Mouse (Mus musculus) heart, embryonic 15.5 days (tissue): ENCODE results near the gene Epb41l3. TPM values are rescaled to one million over a fixed set of nuclear protein-coding genes. Genes with fewer than 3 reads are reported as not detected.

Experiments
- ATAC-seq: fragments of 200-750 bp; cut with Nextera tagmentation; replicated peaks from 2 replicates; pipeline ENCODE4 v1.8.0; 2017; ENCODE audit warnings: low read depth, moderate TSS enrichment; ENCODE audit not compliant: insufficient number of reproducible peaks, insufficient read depth, low FRiP score
- H3K27ac ChIP-seq: fragments of 300-500 bp; sonication (generic); 2 replicates; pipeline ENCODE4 v1.5.1; 2015; ENCODE audit warnings: mild to moderate bottlenecking, inconsistent platforms
- H3K27me3 ChIP-seq: fragments of 300-500 bp; sonication (generic); 2 replicates; pipeline ENCODE4 v1.6.1; 2015; ENCODE audit warnings: inconsistent platforms
- H3K36me3 ChIP-seq: fragments of 300-500 bp; sonication (generic); 2 replicates; pipeline ENCODE4 v1.6.1; 2015; ENCODE audit warnings: mild to moderate bottlenecking, inconsistent platforms
- H3K4me1 ChIP-seq: fragments of 300-500 bp; sonication (generic); replicated peaks from 2 replicates; pipeline ENCODE4 v1.6.1; 2015; ENCODE audit warnings: inconsistent platforms
- H3K4me2 ChIP-seq: fragments of 300-500 bp; sonication (generic); 2 replicates; pipeline ENCODE4 v1.6.1; 2015; ENCODE audit warnings: inconsistent platforms, mild to moderate bottlenecking, moderate library complexity
- H3K4me3 ChIP-seq: fragments of 300-500 bp; sonication (generic); 2 replicates; pipeline ENCODE4 v1.5.1; 2015; ENCODE audit warnings: mild to moderate bottlenecking, inconsistent platforms
- H3K9ac ChIP-seq: fragments of 300-500 bp; sonication (generic); 2 replicates; pipeline ENCODE4 v1.6.1; 2015; ENCODE audit warnings: mild to moderate bottlenecking, inconsistent platforms
- H3K9me3 ChIP-seq: fragments of 300-500 bp; sonication (generic); replicated peaks from 2 replicates; pipeline ENCODE4 v1.6.1; 2016; ENCODE audit warnings: inconsistent platforms
- WGBS: fragments of 180-500 bp; shearing (Covaris S2); methylation state at CpG from one replicate; pipeline ENCODE4 v1.1.7; 2015; ENCODE audit warnings: mixed read lengths; 5-methylcytosine and 5-hydroxymethylcytosine counted together
- polyA plus RNA-seq: library from polyadenylated mRNA; unstranded; fragments of >200 nt; fragmentation: Nextera tagmentation; extraction: Ambion mirVana; gene quantifications from 2 replicates; pipeline ENCODE4 v1.2.1, GENCODE M21; 2015

Gene Epb41l3
- polyA plus RNA-seq, 1 experiment from 2014 or later, result 93.6 TPM

GRCm38 (mm10) chr17:69156522-69157100, 81.1 kb downstream of the Epb41l3 start:
- Histone ChIP-seq H3K4me2 (peak overlapping the region; percentile 78), H3K27me3 (no peaks in the 10 kb centered on the region), H3K9ac (peak overlapping the region; percentile 96), H3K4me1 (peaks cover 20% of the 10 kb centered on the region), H3K9me3 (no peaks in the 10 kb centered on the region), H3K4me3 (peak overlapping the region; percentile 96), H3K36me3 (no peaks in the 10 kb centered on the region), H3K27ac (peak overlapping the region; percentile 86)
- WGBS, result under 1% methylated on average over 45 of the region's 58 CpGs
- peak; percentile 78 for ATAC-seq

- Histone ChIP-seq H3K9me3 (no peaks in the 10 kb centered on the region), H3K4me3 (peak overlapping the region; percentile 96), H3K27me3 (no peaks in the 10 kb centered on the region), H3K27ac (peak overlapping the region; percentile 86), H3K4me1 (peaks cover 22% of the 10 kb centered on the region), H3K9ac (peak overlapping the region; percentile 96), H3K4me2 (peak overlapping the region; percentile 78), H3K36me3 (no peaks in the 10 kb centered on the region)
- under 1% methylated on average over 64 of the region's 66 CpGs for WGBS
- ATAC-seq, result peak; percentile 60
These were observed 81.8 kb downstream of the Epb41l3 start for GRCm38 (mm10) chr17:69157101-69157808.

- Histone ChIP-seq H3K4me2 (peak overlapping the region; percentile 78), H3K4me3 (peak overlapping the region; percentile 96), H3K36me3 (no peaks in the 10 kb centered on the region), H3K27me3 (no peaks in the 10 kb centered on the region), H3K9ac (peak overlapping the region; percentile 96), H3K9me3 (no peaks in the 10 kb centered on the region), H3K4me1 (peaks cover 19% of the 10 kb centered on the region), H3K27ac (peak overlapping the region; percentile 86)
- 4% methylated on average over 11 of the region's 11 CpGs for WGBS
- ATAC-seq, result no peak
These were observed 82.3 kb downstream of the Epb41l3 start for GRCm38 (mm10) chr17:69157809-69158185.

- peak overlapping the region; percentile 96 for H3K4me3 ChIP-seq
- no peak overlapping the region for H3K9ac ChIP-seq
- H3K27ac ChIP-seq, result 0 out of 2 replicates have a peak overlapping the region, but pooled peaks have one; percentile 9
- peak overlapping the region; percentile 78 for H3K4me2 ChIP-seq
- ATAC-seq, result no peak
- WGBS, result 68% methylated on average over 5 of the region's 5 CpGs
- no peaks in the 10 kb centered on the region for H3K9me3 ChIP-seq
- H3K4me1 ChIP-seq, result peaks cover 16% of the 10 kb centered on the region
- H3K27me3 ChIP-seq, result no peaks in the 10 kb centered on the region
- no peaks in the 10 kb centered on the region for H3K36me3 ChIP-seq
These were observed 83.2 kb downstream of the Epb41l3 start for GRCm38 (mm10) chr17:69158690-69159089.

GRCm38 (mm10) chr17:69162731-69163130, 87.2 kb downstream of the Epb41l3 start:
- no peaks in the 10 kb centered on the region for H3K27me3 ChIP-seq
- no peaks in the 10 kb centered on the region for H3K36me3 ChIP-seq
- peaks cover 21% of the 10 kb centered on the region for H3K4me1 ChIP-seq
- H3K27ac ChIP-seq, result no peak overlapping the region
- H3K9ac ChIP-seq, result no peak overlapping the region
- no peaks in the 10 kb centered on the region for H3K9me3 ChIP-seq
- ATAC-seq, result no peak
- no peak overlapping the region for H3K4me3 ChIP-seq
- H3K4me2 ChIP-seq, result no peak overlapping the region

GRCm38 (mm10) chr17:69176949-69177501, 101.5 kb downstream of the Epb41l3 start:
- H3K27ac ChIP-seq, result no peak overlapping the region

GRCm38 (mm10) chr17:69177954-69178353, 102.5 kb downstream of the Epb41l3 start:
- WGBS, result 84% methylated on average over 5 of the region's 5 CpGs
- H3K36me3 ChIP-seq, result no peaks in the 10 kb centered on the region
- no peak overlapping the region for H3K27ac ChIP-seq
- no peak overlapping the region for H3K4me3 ChIP-seq
- peaks cover 32% of the 10 kb centered on the region for H3K4me1 ChIP-seq
- no peaks in the 10 kb centered on the region for H3K9me3 ChIP-seq
- no peak overlapping the region for H3K9ac ChIP-seq
- no peak overlapping the region for H3K4me2 ChIP-seq
- no peaks in the 10 kb centered on the region for H3K27me3 ChIP-seq
- no peak for ATAC-seq

More at GRCm38 (mm10) chr17:69176949-69177501, 101.5 kb downstream of the Epb41l3 start:
- Histone ChIP-seq H3K9ac (0 out of 2 replicates have a peak overlapping the region, but pooled peaks have one; percentile 20), H3K4me2 (peak overlapping the region; percentile 40), H3K27me3 (no peaks in the 10 kb centered on the region), H3K4me1 (peaks cover 26% of the 10 kb centered on the region), H3K4me3 (no peak overlapping the region), H3K9me3 (no peaks in the 10 kb centered on the region), H3K36me3 (no peaks in the 10 kb centered on the region)
- 38% methylated on average over 16 of the region's 16 CpGs for WGBS
- no peak for ATAC-seq

- Histone ChIP-seq H3K27ac (peak overlapping the region; percentile 89), H3K36me3 (no peaks in the 10 kb centered on the region), H3K27me3 (no peaks in the 10 kb centered on the region), H3K4me1 (peaks cover 32% of the 10 kb centered on the region), H3K4me2 (peak overlapping the region; percentile 53), H3K9me3 (no peaks in the 10 kb centered on the region), H3K4me3 (peak overlapping the region; percentile 12; the same call in 1 of the 2 replicates), H3K9ac (peak overlapping the region; percentile 28; the same call in 1 of the 2 replicates)
- peak; percentile 78 for ATAC-seq
- WGBS, result 11% methylated on average over 12 of the region's 12 CpGs
These were observed 105.5 kb downstream of the Epb41l3 start for GRCm38 (mm10) chr17:69180905-69181559.

GRCm38 (mm10) chr17:69181560-69182316, 106.3 kb downstream of the Epb41l3 start:
- peak overlapping the region; percentile 53 for H3K4me2 ChIP-seq
- peak; percentile 52 for ATAC-seq
- H3K27me3 ChIP-seq, result no peaks in the 10 kb centered on the region
- peak overlapping the region; percentile 28; the same call in 1 of the 2 replicates for H3K9ac ChIP-seq
- H3K4me1 ChIP-seq, result peaks cover 33% of the 10 kb centered on the region
- H3K27ac ChIP-seq, result peak overlapping the region; percentile 89
- no peaks in the 10 kb centered on the region for H3K36me3 ChIP-seq
- 19% methylated on average over 7 of the region's 7 CpGs for WGBS
- no peaks in the 10 kb centered on the region for H3K9me3 ChIP-seq
- peak overlapping the region; percentile 12; the same call in 1 of the 2 replicates for H3K4me3 ChIP-seq

GRCm38 (mm10) chr17:69187794-69188193, 112.3 kb downstream of the Epb41l3 start:
- no peak overlapping the region for H3K4me2 ChIP-seq
- H3K27me3 ChIP-seq, result no peaks in the 10 kb centered on the region
- 69% methylated on average over 3 of the region's 3 CpGs for WGBS
- peaks cover 8% of the 10 kb centered on the region for H3K4me1 ChIP-seq
- ATAC-seq, result no peak
- H3K9me3 ChIP-seq, result no peaks in the 10 kb centered on the region
- H3K4me3 ChIP-seq, result no peak overlapping the region
- no peak overlapping the region for H3K9ac ChIP-seq
- no peak overlapping the region for H3K27ac ChIP-seq
- no peaks in the 10 kb centered on the region for H3K36me3 ChIP-seq
